Mouse (Mus musculus) kidney, embryonic 14.5 days (tissue): ENCODE results near the gene Mkln1. TPM values are rescaled to one million over a fixed set of nuclear protein-coding genes. Genes with fewer than 3 reads are reported as not detected.
A peak's percentile ranks its signal among the peaks of the same experiment; 100 is the strongest.

ENCODE experiments used
- ATAC-seq: fragments of 200-750 bp; cut with Nextera tagmentation; 2 replicates; pipeline ENCODE4 v1.8.0; 2017; ENCODE audit warnings: moderate number of reproducible peaks, mild to moderate bottlenecking, moderate TSS enrichment, moderate library complexity; ENCODE audit not compliant: low FRiP score, low TSS enrichment
- H3K27ac ChIP-seq: fragments of 300-500 bp; sonication (generic); 2 replicates; pipeline ENCODE4 v1.5.1; 2014; ENCODE audit warnings: low read depth, mild to moderate bottlenecking, low read length, moderate library complexity, mixed read lengths
- H3K27me3 ChIP-seq: fragments of 300-500 bp; sonication (generic); 2 replicates; pipeline ENCODE4 v1.6.1; 2014; ENCODE audit warnings: mild to moderate bottlenecking, low read length; ENCODE audit not compliant: control insufficient read depth, insufficient read depth
- H3K36me3 ChIP-seq: fragments of 300-500 bp; sonication (generic); 2 replicates; pipeline ENCODE4 v1.6.1; 2014; ENCODE audit warnings: low read length, mixed read lengths; ENCODE audit not compliant: control insufficient read depth, insufficient read depth
- H3K4me1 ChIP-seq: fragments of 300-500 bp; sonication (generic); 2 replicates; pipeline ENCODE4 v1.6.1; 2014; ENCODE audit warnings: low read length, mixed read lengths; ENCODE audit not compliant: control insufficient read depth, insufficient read depth
- H3K4me2 ChIP-seq: fragments of 300-500 bp; sonication (generic); replicated peaks from 2 replicates; pipeline ENCODE4 v1.6.1; 2014; ENCODE audit warnings: low read depth, mild to moderate bottlenecking, low read length
- H3K4me3 ChIP-seq: fragments of 300-500 bp; sonication (generic); 2 replicates; pipeline ENCODE4 v1.5.1; 2014; ENCODE audit warnings: mild to moderate bottlenecking, low read length
- H3K9ac ChIP-seq: fragments of 300-500 bp; sonication (generic); 2 replicates; pipeline ENCODE4 v1.6.1; 2014; ENCODE audit warnings: low read depth, mild to moderate bottlenecking, low read length, moderate library complexity
- H3K9me3 ChIP-seq: fragments of 300-500 bp; sonication (generic); 2 replicates; pipeline ENCODE4 v1.6.1; 2016; ENCODE audit warnings: low read length; ENCODE audit not compliant: control insufficient read depth
- WGBS: fragments of 180-500 bp; shearing (Covaris S2); extraction: QIAGEN DNeasy Blood & Tissue Kit; methylation state at CpG from one replicate; pipeline ENCODE4 v1.1.7; 2014; 5-methylcytosine and 5-hydroxymethylcytosine counted together
- polyA plus RNA-seq: library from polyadenylated mRNA; unstranded; fragments of >200 nt; fragmentation: Nextera tagmentation; extraction: Ambion mirVana; gene quantifications from 2 replicates; pipeline ENCODE4 v1.2.1, GENCODE M21; 2014

Mkln1 gene
- 155 and 212 TPM in 2 replicates for polyA plus RNA-seq

GRCm38 (mm10) chr6:31398431-31399205, at the start of gene Mkln1:
Mkln1 (plus strand) TSS chr6:31398735.
- H3K4me3 ChIP-seq: peak within 1 kb of the TSS; percentile 97
- peak; percentile 98 for ATAC-seq
- peak within 1 kb of the TSS; percentile 70 for H3K4me2 ChIP-seq
- H3K4me1 ChIP-seq: peaks cover 10% of the 10 kb centered on the region; the same call in 1 of the 2 replicates
- H3K36me3 ChIP-seq: no peaks in the 10 kb centered on the region
- H3K27ac ChIP-seq: peak within 1 kb of the TSS; percentile 95
- no peaks in the 10 kb centered on the region for H3K9me3 ChIP-seq
- no peaks in the 10 kb centered on the region for H3K27me3 ChIP-seq
- under 1% methylated on average over 62 of the region's 65 CpGs for WGBS
- peak within 1 kb of the TSS; percentile 97 for H3K9ac ChIP-seq

- H3K4me3 ChIP-seq: no peak overlapping the region
- no peak overlapping the region for H3K27ac ChIP-seq
- no peak for ATAC-seq
- no peak overlapping the region for H3K4me2 ChIP-seq
- 89% methylated on average over 26 of the region's 26 CpGs for WGBS
- H3K4me1 ChIP-seq: no peaks in the 10 kb centered on the region
- no peaks in the 10 kb centered on the region for H3K9me3 ChIP-seq
- no peaks in the 10 kb centered on the region for H3K36me3 ChIP-seq
- H3K9ac ChIP-seq: no peak overlapping the region
- H3K27me3 ChIP-seq: no peaks in the 10 kb centered on the region
Measured at GRCm38 (mm10) chr6:31356444-31357191, 41.9 kb upstream of the Mkln1 start.

DNA sequence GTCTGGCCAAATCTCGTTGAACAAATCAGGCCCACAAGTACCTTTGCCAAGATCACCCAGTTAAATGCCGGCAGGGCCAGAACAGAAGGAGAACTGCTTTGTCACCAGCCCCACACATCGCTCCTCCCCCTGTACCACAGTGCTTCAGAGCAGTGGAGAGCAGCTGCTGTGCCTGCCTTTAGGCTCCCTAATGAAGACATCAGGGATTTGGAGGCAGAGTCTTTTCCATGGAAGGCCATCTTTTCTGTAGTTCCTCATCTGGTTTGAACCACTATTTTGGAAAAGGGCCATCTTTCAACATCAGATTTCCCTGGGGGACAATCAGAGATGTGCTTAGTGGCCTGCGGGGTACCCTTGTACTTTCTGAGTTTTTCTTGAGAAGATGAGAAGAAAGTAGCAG, 41.2 kb upstream of the Mkln1 start:
- no peaks in the 10 kb centered on the region for H3K4me1 ChIP-seq
- H3K4me2 ChIP-seq: no peak overlapping the region
- no peak overlapping the region for H3K4me3 ChIP-seq
- no peak overlapping the region for H3K9ac ChIP-seq
- H3K27me3 ChIP-seq: no peaks in the 10 kb centered on the region
- H3K27ac ChIP-seq: no peak overlapping the region
- H3K36me3 ChIP-seq: no peaks in the 10 kb centered on the region
- ATAC-seq: no peak
- H3K9me3 ChIP-seq: no peaks in the 10 kb centered on the region
- WGBS: 61% methylated on average over 4 of the region's 4 CpGs

DNA sequence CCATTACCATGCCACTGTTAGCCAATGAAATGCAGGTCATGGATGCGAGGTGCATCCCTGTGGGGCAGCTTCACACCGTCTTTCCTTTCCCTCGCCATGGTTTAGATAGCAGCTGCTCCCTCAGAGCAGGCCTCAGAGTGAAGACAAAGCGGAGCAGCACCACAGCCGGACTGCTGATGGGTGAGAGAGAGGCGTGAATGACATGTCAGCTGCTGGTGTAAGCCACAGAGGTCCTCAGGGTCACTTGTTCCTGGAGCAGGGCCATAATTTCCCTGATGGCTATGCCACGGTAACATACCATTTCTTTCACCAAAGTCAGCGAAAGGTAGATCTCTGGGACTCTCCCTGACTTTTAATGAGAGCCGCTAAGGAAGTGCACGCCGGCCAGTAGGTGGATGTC, 35.9 kb upstream of the Mkln1 start:
- Histone ChIP-seq H3K4me3 (no peak overlapping the region), H3K27ac (no peak overlapping the region), H3K27me3 (no peaks in the 10 kb centered on the region), H3K36me3 (no peaks in the 10 kb centered on the region), H3K9ac (no peak overlapping the region), H3K4me1 (no peaks in the 10 kb centered on the region), H3K9me3 (no peaks in the 10 kb centered on the region), H3K4me2 (no peak overlapping the region)
- no peak for ATAC-seq
- 63% methylated on average over 11 of the region's 11 CpGs for WGBS

- no peak overlapping the region for H3K4me2 ChIP-seq
- H3K9ac ChIP-seq: no peak overlapping the region
- H3K27me3 ChIP-seq: no peaks in the 10 kb centered on the region
- H3K36me3 ChIP-seq: no peaks in the 10 kb centered on the region
- no peak overlapping the region for H3K27ac ChIP-seq
- H3K9me3 ChIP-seq: no peaks in the 10 kb centered on the region
- no peaks in the 10 kb centered on the region for H3K4me1 ChIP-seq
- no peak overlapping the region for H3K4me3 ChIP-seq
- WGBS: 91% methylated on average over 3 of the region's 3 CpGs
- no peak for ATAC-seq
Measured at GRCm38 (mm10) chr6:31364399-31364798, 34.1 kb upstream of the Mkln1 start.

GRCm38 (mm10) chr6:31367947-31368346, 30.6 kb upstream of the Mkln1 start:
- no peak overlapping the region for H3K9ac ChIP-seq
- H3K27ac ChIP-seq: no peak overlapping the region
- no peak overlapping the region for H3K4me3 ChIP-seq
- H3K27me3 ChIP-seq: no peaks in the 10 kb centered on the region
- H3K4me1 ChIP-seq: peaks cover 6% of the 10 kb centered on the region; the same call in 1 of the 2 replicates
- no peak overlapping the region for H3K4me2 ChIP-seq
- ATAC-seq: no peak
- WGBS: 81% methylated on average over 10 of the region's 10 CpGs
- no peaks in the 10 kb centered on the region for H3K9me3 ChIP-seq
- H3K36me3 ChIP-seq: no peaks in the 10 kb centered on the region

- Histone ChIP-seq H3K9ac (no peak overlapping the region), H3K9me3 (no peaks in the 10 kb centered on the region), H3K4me1 (peaks cover 6% of the 10 kb centered on the region; the same call in 1 of the 2 replicates), H3K27me3 (no peaks in the 10 kb centered on the region), H3K4me3 (no peak overlapping the region), H3K27ac (no peak overlapping the region), H3K4me2 (no peak overlapping the region), H3K36me3 (no peaks in the 10 kb centered on the region)
- no peak for ATAC-seq
- 19% methylated on average over 1 of the region's 1 CpGs for WGBS
Measured at GRCm38 (mm10) chr6:31368559-31368958, 30.0 kb upstream of the Mkln1 start.

- ATAC-seq: no peak
- no peak overlapping the region for H3K4me2 ChIP-seq
- 60% methylated on average over 3 of the region's 3 CpGs for WGBS
- H3K27me3 ChIP-seq: no peaks in the 10 kb centered on the region
- H3K36me3 ChIP-seq: no peaks in the 10 kb centered on the region
- H3K4me3 ChIP-seq: no peak overlapping the region
- peaks cover 6% of the 10 kb centered on the region; the same call in 1 of the 2 replicates for H3K4me1 ChIP-seq
- H3K27ac ChIP-seq: no peak overlapping the region
- no peak overlapping the region for H3K9ac ChIP-seq
- H3K9me3 ChIP-seq: no peaks in the 10 kb centered on the region
Measured at GRCm38 (mm10) chr6:31369875-31370274, 28.7 kb upstream of the Mkln1 start.

- no peaks in the 10 kb centered on the region for H3K36me3 ChIP-seq
- no peak overlapping the region for H3K27ac ChIP-seq
- ATAC-seq: no peak
- H3K4me2 ChIP-seq: no peak overlapping the region
- peaks cover 6% of the 10 kb centered on the region; the same call in 1 of the 2 replicates for H3K4me1 ChIP-seq
- WGBS: 38% methylated on average over 14 of the region's 14 CpGs
- no peaks in the 10 kb centered on the region for H3K9me3 ChIP-seq
- H3K27me3 ChIP-seq: no peaks in the 10 kb centered on the region
- no peak overlapping the region for H3K4me3 ChIP-seq
- H3K9ac ChIP-seq: no peak overlapping the region
Measured at GRCm38 (mm10) chr6:31370550-31371061, 27.9 kb upstream of the Mkln1 start.
